Mouse (Mus musculus): Measurements from ENCODE around the gene Ctsl.

GRCm38 (mm10) chr13:64380251-64380650 lies 9.6 kb upstream of the Ctsl start:
- TF ChIP-seq POLR2A (IDR thresholded peaks at IDR 0.05; ENCODE audit: borderline replicate concordance, insufficient read depth, low read length) (no peak), CTCF (IDR thresholded peaks at IDR 0.05; ENCODE audit: borderline replicate concordance, insufficient read depth, low read depth, low read length) (no peak)

All from cerebellum, adult 2 months (tissue).